Mouse (Mus musculus) liver, adult 2 months (tissue): ENCODE measurements at regions not wholly inside any gene's neighbourhood (a gene's known extent, or its start where the extent isn't known, plus 50 kb on each side); places are given as distances from the start of the nearest gene placed in this dataset.

ENCODE experiments used
- CTCF ChIP-seq: fragments of 200-500 bp; IDR thresholded peaks from 2 replicates; pipeline ENCODE4 v1.5.1; 2011; ENCODE audit warnings: low read depth, low read length, control low read depth
- POLR2A ChIP-seq: fragments of 200-500 bp; IDR thresholded peaks from 2 replicates; pipeline ENCODE4 v1.6.1; 2011; ENCODE audit warnings: low read length, control low read depth; ENCODE audit not compliant: insufficient read depth; ENCODE audit errors: extremely low read depth

DNA sequence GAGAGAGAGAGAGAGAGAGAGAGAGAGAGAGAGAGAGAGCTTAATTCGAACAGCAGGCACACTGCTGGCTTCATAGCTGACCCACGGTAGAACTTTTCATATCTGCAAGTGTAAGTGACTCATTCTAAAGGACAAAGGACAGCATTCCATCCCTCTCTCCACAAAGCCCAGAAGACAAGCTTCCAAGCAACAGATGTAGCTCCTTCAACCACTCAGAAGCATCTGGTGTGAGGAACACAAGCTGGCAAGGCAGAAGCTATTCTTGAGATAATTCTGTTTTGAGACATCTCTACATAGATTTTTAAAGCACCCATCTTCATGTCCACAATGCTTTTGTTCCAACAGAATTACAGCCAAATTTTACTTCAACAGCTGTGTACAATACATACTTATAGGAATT is 294.2 kb upstream of the Gria1 start:
- no peak for TF ChIP-seq CTCF
- no peak for TF ChIP-seq POLR2A
